In genomic region chr5:110908879-110909278, GRCm38 (mm10) we compare ENCODE assay signal across 22 mouse cellular contexts. TPM values are rescaled to one million over a fixed set of nuclear protein-coding genes. Genes with fewer than 3 reads are reported as not detected.
DNase-seq lines count a peak whose midpoint lies in the region; ATAC-seq and TF ChIP-seq lines count a peak whose summit lies in the region.
"Had no signal": no experiment of that assay in that cellular context is flagged by ENCODE, and none has a peak within 500 bp of the region (broad histone marks: within the 10 kb centered on the region; RNA-seq: fewer than 3 reads in every experiment).

No protein-coding gene starts in this region.

- H3K4me3 ChIP-seq in gastrocnemius, adult 2 months, result no peak overlapping the region
- H3K4me3 ChIP-seq in midbrain, embryonic 14.5 days (replicated peaks; ENCODE audit: low read depth, low read length), result no peak overlapping the region
- no peak overlapping the region for H3K4me3 ChIP-seq in midbrain, embryonic 11.5 days (ENCODE audit: low read depth, low read length)
- H3K4me3 ChIP-seq: embryonic facial prominence, embryonic 12.5 days; erythroblast, embryonic 14.5 days; forebrain, embryonic 15.5 days; heart, embryonic 10.5 days; hindbrain, embryonic 13.5 days; neural tube, embryonic 12.5 days had no signal

- H3K27me3 ChIP-seq in midbrain, embryonic 14.5 days (ENCODE audit: control insufficient read depth, insufficient read depth, low read length), result no peaks in the 10 kb centered on the region
- H3K27me3 ChIP-seq in midbrain, embryonic 11.5 days (ENCODE audit: control insufficient read depth, insufficient read depth, low read length), result no peaks in the 10 kb centered on the region
- H3K27me3 ChIP-seq: embryonic facial prominence, embryonic 12.5 days; forebrain, embryonic 15.5 days; hindbrain, embryonic 13.5 days; neural tube, embryonic 12.5 days had no signal

- TF ChIP-seq POLR2A in brain, embryonic 14.5 days (IDR thresholded peaks at IDR 0.05; ENCODE audit: borderline replicate concordance, extremely low read depth, insufficient read depth, insufficient read length, poor library complexity, severe bottlenecking), result no peak

- H3K4me2 ChIP-seq in midbrain, embryonic 14.5 days (ENCODE audit: low read length), result no peak overlapping the region
- H3K4me2 ChIP-seq in midbrain, embryonic 11.5 days, result no peak overlapping the region
- H3K4me2 ChIP-seq: embryonic facial prominence, embryonic 12.5 days; forebrain, embryonic 15.5 days; hindbrain, embryonic 13.5 days; neural tube, embryonic 12.5 days had no signal

- no peak overlapping the region for H3K27ac ChIP-seq in gastrocnemius, adult 2 months
- H3K27ac ChIP-seq in midbrain, embryonic 14.5 days (replicated peaks; ENCODE audit: low read depth, low read length), result no peak overlapping the region
- no peak overlapping the region for H3K27ac ChIP-seq in midbrain, embryonic 11.5 days (ENCODE audit: low read depth, low read length)
- H3K27ac ChIP-seq: embryonic facial prominence, embryonic 12.5 days; forebrain, embryonic 15.5 days; heart, embryonic 10.5 days; hindbrain, embryonic 13.5 days; neural tube, embryonic 12.5 days had no signal

- no peak for DNase-seq in gastrocnemius, adult 2 months
- DNase-seq in gastrocnemius, postnatal 14 days, result no peak
- DNase-seq in midbrain, embryonic 14.5 days, result peak; percentile 24
- no peak for DNase-seq in midbrain, embryonic 11.5 days (ENCODE audit: low spot score, missing footprints)
- DNase-seq in brain, embryonic 14.5 days (ENCODE audit: low read depth), result peak; percentile 31
- no peak for DNase-seq in thymus, postnatal 0 days (ENCODE audit: low spot score)
- DNase-seq in adrenal gland, postnatal 25 days, result no peak
- DNase-seq in left cerebral cortex, adult 8-10 months (ENCODE audit: low spot score in 2 of 2), result no peak
- DNase-seq: adrenal gland, postnatal 36 days; cerebellum, adult 8-10 months; gastrocnemius, postnatal 36 days; heart, postnatal 10 days; left cerebral cortex, postnatal 4 days; liver; lung, adult 18-20 months; thymus, postnatal 36 days had no signal

- peak; percentile 25; the same call in 1 of the 2 replicates for TF ChIP-seq CTCF in gastrocnemius, adult 2 months (IDR thresholded peaks at IDR 0.05)
- no peak for TF ChIP-seq CTCF in brain, embryonic 14.5 days (IDR thresholded peaks at IDR 0.05; ENCODE audit: borderline replicate concordance, extremely low read depth, insufficient read depth, insufficient read length)

- no peak overlapping the region for H3K9ac ChIP-seq in midbrain, embryonic 14.5 days (replicated peaks; ENCODE audit: low read length)
- no peak overlapping the region for H3K9ac ChIP-seq in midbrain, embryonic 11.5 days (ENCODE audit: low read length)
- H3K9ac ChIP-seq: embryonic facial prominence, embryonic 12.5 days; forebrain, embryonic 15.5 days; hindbrain, embryonic 13.5 days; neural tube, embryonic 12.5 days had no signal

- H3K4me1 ChIP-seq in midbrain, embryonic 14.5 days (ENCODE audit: control insufficient read depth, insufficient read depth, low read length), result no peaks in the 10 kb centered on the region
- H3K4me1 ChIP-seq in midbrain, embryonic 11.5 days (ENCODE audit: control insufficient read depth, insufficient read depth, low read length), result no peaks in the 10 kb centered on the region
- H3K4me1 ChIP-seq: forebrain, embryonic 15.5 days; heart, embryonic 10.5 days; neural tube, embryonic 12.5 days had no signal

- ATAC-seq in midbrain, embryonic 14.5 days (ENCODE audit: low FRiP score, low TSS enrichment), result no peak
- no peak for ATAC-seq in midbrain, embryonic 11.5 days (ENCODE audit: low FRiP score)
- ATAC-seq: forebrain, embryonic 15.5 days had no signal

- H3K36me3 ChIP-seq in midbrain, embryonic 14.5 days (ENCODE audit: control insufficient read depth, insufficient read depth, low read length), result no peaks in the 10 kb centered on the region
- peaks cover 4% of the 10 kb centered on the region for H3K36me3 ChIP-seq in midbrain, embryonic 11.5 days (ENCODE audit: control insufficient read depth, insufficient read depth, low read length)

- H3K9me3 ChIP-seq in midbrain, embryonic 14.5 days (ENCODE audit: control insufficient read depth, low read length), result no peaks in the 10 kb centered on the region; the same call in 1 of the 2 replicates
- H3K9me3 ChIP-seq in midbrain, embryonic 11.5 days (ENCODE audit: control insufficient read depth, low read length), result no peaks in the 10 kb centered on the region
- H3K9me3 ChIP-seq: embryonic facial prominence, embryonic 12.5 days; forebrain, embryonic 15.5 days; heart, embryonic 10.5 days; hindbrain, embryonic 13.5 days had no signal

- intact Hi-C loops in gastrocnemius, adult 2 months (cut with DNase I), result no loop called here
- intact Hi-C loops in gastrocnemius, postnatal 14 days (cut with DNase I; ENCODE audit: low total_unique reads), result no loop called here

RNA-seq across cellular contexts. Expression of gene Ttc28, which starts 29.3 kb away (rescaled TPM):
- total RNA-seq in gastrocnemius, adult 2 months (2021), result 10 to 100 TPM; 11.9 to 16.6 TPM
- total RNA-seq in gastrocnemius, postnatal 14 days (2021), result 10 to 100 TPM; 17.9 to 18.4 TPM
- polyA plus RNA-seq in midbrain, embryonic 14.5 days (2014; fragmentation: Nextera tagmentation; extraction: Ambion mirVana), result 29.9 and 30.9 TPM in 2 replicates
- polyA plus RNA-seq in midbrain, embryonic 11.5 days (2014; fragmentation: Nextera tagmentation; extraction: Ambion mirVana), result 12.7 and 13.5 TPM in 2 replicates
- polyA plus RNA-seq in brain, embryonic 14.5 days (2012; rRNA removed), result 23.2 and 39.8 TPM in 2 replicates
- polyA plus RNA-seq in thymus, postnatal 0 days (2015; fragmentation: Nextera tagmentation; extraction: Ambion mirVana), result 1.7 and 2.3 TPM in 2 replicates
- total RNA-seq in adrenal gland, postnatal 25 days (2021), result 19.6 and 22.9 TPM in 2 replicates
- 10 to 100 TPM in 3 of 4 experiments, 1 to 10 TPM in 1; 9.6 to 13.2 (median 11.1) TPM for total RNA-seq in left cerebral cortex, adult 8-10 months (2022)

Comparison
In these comparisons a context has a peak if more than half of its experiments do, and no peak if none do; other contexts are left out.
1. DNase-seq: peak in midbrain, embryonic 14.5 days (single experiment) and brain, embryonic 14.5 days (single experiment); none in gastrocnemius, adult 2 months (single experiment), gastrocnemius, postnatal 14 days (single experiment), midbrain, embryonic 11.5 days (single experiment), thymus, postnatal 0 days (single experiment), adrenal gland, postnatal 25 days (single experiment) and left cerebral cortex, adult 8-10 months (0 of 2).